Mouse (Mus musculus) ES-Bruce4 (cell line): ENCODE measurements around the gene Akap2.

Source experiments
- CTCF ChIP-seq: IDR thresholded peaks from one replicate; pipeline ENCODE4 v1.8.1; 2011; ENCODE audit warnings: low read depth, low read length
- EP300 ChIP-seq: IDR thresholded peaks from 2 replicates; pipeline ENCODE4 v1.6.1; 2011; ENCODE audit warnings: low read depth, low read length; ENCODE audit not compliant: insufficient read depth
- POLR2A ChIP-seq: IDR thresholded peaks from one replicate; pipeline ENCODE4 v1.8.1; 2011; ENCODE audit warnings: low read length; ENCODE audit not compliant: insufficient read depth

GRCm38 (mm10) chr4:57743325-57743929 lies 26.0 kb downstream of the Akap2 start:
- TF ChIP-seq CTCF, result no peak
- TF ChIP-seq EP300, result no peak
- no peak for TF ChIP-seq POLR2A
